Mouse (Mus musculus): ENCODE measurements around the gene Rpgr.

DNA sequence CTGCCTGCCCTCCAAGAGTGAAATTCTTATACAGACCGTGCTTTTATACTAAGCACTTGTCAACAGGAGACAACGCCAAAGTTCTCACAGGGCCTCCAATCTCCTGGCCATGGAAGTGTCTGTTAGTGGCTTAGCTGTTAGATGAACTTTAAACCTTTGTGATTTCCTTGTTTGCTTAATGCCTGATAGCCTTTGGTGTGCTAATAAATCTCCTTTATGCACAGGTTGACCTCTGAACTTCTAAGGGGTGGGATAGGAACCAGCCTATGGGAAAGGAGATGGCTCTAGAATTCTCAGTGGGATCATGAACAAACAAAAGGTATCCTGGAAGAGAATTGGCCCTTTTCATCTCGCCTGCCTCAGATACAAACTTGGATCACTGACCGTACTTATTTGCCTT is 22.8 kb upstream of the Rpgr start:
- TF ChIP-seq POLR2A (IDR thresholded peaks at IDR 0.05; ENCODE audit: control insufficient read depth, low read depth, low read length) (no peak), CTCF (IDR thresholded peaks at IDR 0.05; ENCODE audit: control insufficient read depth, insufficient read depth, insufficient replicate concordance, low read depth, low read length) (no peak)

All from testis, adult 2 months (tissue).